Mouse (Mus musculus): ENCODE measurements around the gene Rrp15.

Rrp15 gene

GRCm38 (mm10) chr1:186748724-186749653 is at the start of gene Rrp15:
Rrp15 (minus strand) TSS chr1:186749358.
- under 1% methylated on average over 46 of the region's 46 CpGs for WGBS

- WGBS = 60% methylated on average over 6 of the region's 6 CpGs
Measured at GRCm38 (mm10) chr1:186797991-186798390, 48.8 kb upstream of the Rrp15 start.

- 86% methylated on average over 4 of the region's 4 CpGs for WGBS
Measured at GRCm38 (mm10) chr1:186785359-186785758, 36.2 kb upstream of the Rrp15 start.

GRCm38 (mm10) chr1:186780826-186781225 is 31.7 kb upstream of the Rrp15 start:
- 61% methylated on average over 2 of the region's 2 CpGs for WGBS

GRCm38 (mm10) chr1:186773124-186773523 is 24.0 kb upstream of the Rrp15 start:
- WGBS = 45% methylated on average over 3 of the region's 3 CpGs

- 45% methylated on average over 8 of the region's 8 CpGs for WGBS
Measured at GRCm38 (mm10) chr1:186772547-186773077, 23.5 kb upstream of the Rrp15 start.

- 69% methylated on average over 6 of the region's 6 CpGs for WGBS
Measured at GRCm38 (mm10) chr1:186772005-186772404, 22.8 kb upstream of the Rrp15 start.

GRCm38 (mm10) chr1:186770659-186771058 is 21.5 kb upstream of the Rrp15 start:
- 75% methylated on average over 5 of the region's 5 CpGs for WGBS

- WGBS = 82% methylated on average over 1 of the region's 1 CpGs
Measured at GRCm38 (mm10) chr1:186768392-186768791, 19.2 kb upstream of the Rrp15 start.

GRCm38 (mm10) chr1:186763451-186763850 is 14.3 kb upstream of the Rrp15 start:
- WGBS = 64% methylated on average over 6 of the region's 6 CpGs

GRCm38 (mm10) chr1:186749675-186750283 is 621 bp upstream of the Rrp15 start:
- 33% methylated on average over 10 of the region's 10 CpGs for WGBS

GRCm38 (mm10) chr1:186739828-186740227 is 9.3 kb downstream of the Rrp15 start:
- 87% methylated on average over 7 of the region's 7 CpGs for WGBS

- 96% methylated on average over 5 of the region's 5 CpGs for WGBS
Measured at GRCm38 (mm10) chr1:186735537-186735936, 13.6 kb downstream of the Rrp15 start.

- WGBS = 96% methylated on average over 8 of the region's 8 CpGs
Measured at GRCm38 (mm10) chr1:186733052-186733451, 16.1 kb downstream of the Rrp15 start.

- 78% methylated on average over 4 of the region's 4 CpGs for WGBS
Measured at GRCm38 (mm10) chr1:186728778-186729177, 20.4 kb downstream of the Rrp15 start.

GRCm38 (mm10) chr1:186726117-186726516 is 23.0 kb downstream of the Rrp15 start:
- 83% methylated on average over 7 of the region's 7 CpGs for WGBS

GRCm38 (mm10) chr1:186722299-186722698 is 26.9 kb downstream of the Rrp15 start:
- WGBS = 86% methylated on average over 9 of the region's 9 CpGs

- WGBS = 34% methylated on average over 12 of the region's 12 CpGs
Measured at GRCm38 (mm10) chr1:186721846-186722245, 27.3 kb downstream of the Rrp15 start.

GRCm38 (mm10) chr1:186721166-186721565 is 28.0 kb downstream of the Rrp15 start:
- WGBS = 93% methylated on average over 11 of the region's 11 CpGs

- WGBS = 94% methylated on average over 9 of the region's 9 CpGs
Measured at GRCm38 (mm10) chr1:186719708-186720107, 29.4 kb downstream of the Rrp15 start.

- WGBS = 77% methylated on average over 5 of the region's 5 CpGs
Measured at GRCm38 (mm10) chr1:186718881-186719280, 30.3 kb downstream of the Rrp15 start.

Data from cerebral cortex, adult 2 months (tissue).